Mouse (Mus musculus) adrenal gland (tissue): ENCODE measurements around the gene Thbs4.

Source experiments
- intact Hi-C: fragments of 180-260 bp; cut with DNase I; formaldehyde crosslinking; loops from one replicate; pipeline ENCODE4 v1.15.1; 2025

Thbs4 gene

DNA sequence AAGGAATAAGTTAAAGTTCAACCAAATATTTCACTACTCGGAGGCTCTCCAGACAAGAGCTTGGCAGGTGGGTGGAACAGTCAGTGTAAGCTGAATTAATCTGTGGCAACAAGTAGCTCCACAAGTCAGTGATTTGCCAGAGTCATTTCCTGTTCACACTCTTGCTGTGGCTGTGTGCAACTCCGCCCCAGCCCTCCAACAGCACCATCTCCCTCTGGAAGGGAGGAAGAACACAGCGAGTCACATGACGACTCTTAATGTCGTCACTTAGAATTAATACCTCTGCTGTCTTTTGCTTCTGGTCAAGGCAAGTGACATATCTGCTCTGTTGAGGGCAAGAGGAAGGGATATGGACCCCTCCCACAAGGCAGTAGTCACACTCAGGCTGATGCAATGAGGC is 72.2 kb downstream of the Thbs4 start:
- intact Hi-C loops: no loop called here

DNA sequence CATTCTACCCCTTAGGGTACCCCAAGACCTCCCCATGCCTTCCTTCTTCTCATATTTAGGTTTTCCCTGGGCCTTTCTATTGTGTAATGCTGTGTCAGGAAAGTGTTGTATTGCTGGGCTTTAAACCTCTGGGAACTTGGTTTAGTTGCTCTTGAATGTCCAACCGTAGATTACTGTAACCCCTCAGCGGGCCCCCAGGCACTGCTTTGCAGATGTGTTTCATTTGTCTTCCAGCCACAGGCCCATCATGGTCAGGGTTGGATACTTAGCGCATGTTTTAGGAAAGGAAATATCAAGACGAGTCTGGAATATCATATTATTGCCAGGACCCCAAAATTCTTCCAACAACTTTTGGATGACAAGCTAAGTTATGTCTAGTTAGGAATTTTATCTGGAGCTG is 73.6 kb downstream of the Thbs4 start:
- intact Hi-C loops: no loop called here

DNA sequence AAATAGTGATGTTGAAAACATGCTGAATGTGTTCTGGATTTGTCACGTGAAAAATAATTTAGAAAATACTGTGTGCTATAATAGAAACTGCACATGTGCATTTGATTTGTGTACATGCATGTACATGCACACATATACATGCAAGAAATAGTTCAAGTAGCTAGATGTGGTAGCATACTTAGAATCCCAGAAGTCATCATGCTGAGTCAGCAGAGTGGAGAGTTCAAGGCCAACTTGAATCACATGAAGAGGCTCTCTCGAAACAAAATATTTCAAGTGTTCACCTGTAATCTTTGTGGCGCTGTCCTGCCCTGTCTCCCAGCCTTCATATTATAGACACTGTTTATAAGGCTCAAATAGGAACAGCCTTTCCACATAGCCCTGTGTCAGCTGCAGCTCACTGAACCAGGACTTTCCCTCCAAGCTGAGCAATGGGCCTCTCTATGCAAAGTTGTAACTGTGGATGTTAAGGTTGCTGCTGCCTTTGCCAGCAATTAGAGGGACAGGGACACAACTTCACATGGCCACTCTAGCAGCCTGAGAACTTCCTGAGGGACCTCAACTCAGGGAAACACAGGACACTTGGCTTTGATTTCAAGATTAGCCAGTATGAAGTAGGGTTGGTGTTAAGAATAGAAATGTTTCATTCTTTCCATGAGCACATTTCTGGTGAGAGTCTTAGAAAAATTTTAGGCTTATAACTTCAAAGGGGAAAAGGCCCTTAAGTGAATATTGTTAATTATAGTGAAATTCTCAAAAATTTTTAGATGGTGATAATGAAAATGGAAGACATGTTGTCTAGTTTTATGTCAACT is 76.6 kb downstream of the Thbs4 start:
- intact Hi-C loops: no loop called here

DNA sequence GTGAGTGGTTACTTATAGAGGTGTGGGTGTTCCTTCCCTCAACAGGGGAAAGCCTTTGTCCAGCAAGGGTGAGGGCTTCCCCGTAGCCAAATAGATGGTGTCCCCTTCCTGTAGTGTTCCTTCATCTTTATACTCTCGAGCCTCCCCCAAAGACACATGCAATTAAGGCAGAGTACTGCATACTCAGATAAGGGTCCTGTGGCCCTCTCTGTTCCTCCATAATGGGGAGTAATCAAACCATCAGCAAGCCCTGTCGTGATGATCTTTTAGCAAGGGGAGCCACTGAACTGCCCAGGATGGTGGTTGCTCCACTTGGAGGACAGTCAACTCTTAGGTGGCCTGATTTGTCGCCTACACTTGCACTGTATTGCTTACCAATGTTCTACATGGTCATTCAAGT is 82.0 kb downstream of the Thbs4 start:
- intact Hi-C loops: no loop called here

DNA sequence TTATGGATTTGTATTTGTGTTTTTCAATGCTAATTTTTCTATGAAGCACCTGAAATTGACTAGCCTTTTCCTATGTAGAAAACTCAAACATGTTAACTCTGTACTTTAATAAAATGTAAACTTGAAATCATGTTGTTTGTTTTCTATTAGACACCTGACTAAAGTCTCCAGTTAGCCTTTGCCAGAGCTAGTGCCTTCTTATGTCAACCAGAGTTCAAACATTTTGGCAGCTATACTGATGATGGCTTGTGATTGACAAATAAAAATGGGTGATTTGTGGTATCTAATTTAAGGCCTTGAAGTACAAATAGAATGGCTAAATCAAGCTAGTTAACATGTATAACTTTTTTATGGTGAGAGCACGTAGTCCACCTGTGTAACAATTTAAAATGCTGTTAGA is 82.8 kb downstream of the Thbs4 start:
- intact Hi-C loops: no loop called here

DNA sequence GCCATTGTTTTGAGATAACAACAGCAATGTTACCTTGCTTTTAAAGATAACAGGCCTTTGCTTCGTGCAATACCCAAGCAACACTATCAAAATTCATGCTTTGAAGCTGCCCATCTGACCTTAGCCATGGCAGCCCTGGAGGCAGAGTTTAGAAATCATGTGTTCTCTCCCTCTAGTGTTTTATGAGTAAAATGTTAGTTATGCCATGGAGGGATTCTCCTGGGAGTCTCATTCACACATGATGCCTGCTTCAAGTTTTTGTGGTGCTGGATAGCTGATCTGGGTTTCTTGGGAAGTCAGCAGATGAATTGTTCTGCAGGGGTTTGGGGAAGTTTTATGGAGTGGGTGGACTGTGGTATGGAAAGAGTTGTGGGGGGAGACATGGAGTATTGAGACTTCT is 84.3 kb downstream of the Thbs4 start:
- intact Hi-C loops: no loop called here

DNA sequence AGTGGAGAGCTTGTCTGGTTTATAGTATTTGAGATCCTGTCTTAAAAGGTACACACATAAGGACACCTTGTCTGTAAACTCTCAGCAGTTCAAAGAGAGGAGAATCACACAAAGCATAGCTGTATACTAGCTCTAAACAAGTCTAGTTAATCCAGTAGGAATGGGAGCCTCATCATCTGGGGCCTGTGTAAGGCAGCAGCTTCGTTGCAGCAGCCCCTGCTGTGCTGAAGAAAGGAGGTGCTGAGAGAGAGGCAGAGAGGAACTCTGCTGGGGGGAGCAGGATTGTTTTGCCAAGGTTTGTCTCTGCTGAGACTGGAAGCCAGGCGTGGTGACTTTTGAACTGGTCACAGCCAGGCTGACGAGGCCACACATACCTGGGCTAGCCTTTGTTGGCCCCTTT is 85.1 kb downstream of the Thbs4 start:
- intact Hi-C loops: loop anchor here (5.0 kb wide), 1 partner anchor 42 kb away; no protein-coding TSS in a partner anchor

DNA sequence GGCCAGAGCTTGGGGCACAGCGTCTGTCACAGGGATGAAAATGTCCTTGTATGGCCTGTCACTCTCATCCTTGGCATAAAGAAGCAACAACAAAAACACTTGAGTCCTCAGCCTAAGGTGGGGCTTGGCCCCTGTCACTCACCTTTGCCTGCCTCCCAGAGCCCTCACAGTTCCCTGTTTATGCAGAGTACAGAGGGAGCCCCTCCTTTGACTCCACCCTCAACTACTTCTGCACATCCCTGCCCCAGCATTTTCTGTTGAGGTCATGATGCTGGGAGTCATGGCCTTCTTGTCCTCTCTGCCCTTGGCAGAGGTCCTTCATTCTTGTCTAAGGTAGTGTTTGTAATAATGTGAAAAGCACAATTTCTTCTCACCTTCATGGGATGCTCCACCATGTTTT is 86.2 kb downstream of the Thbs4 start:
- intact Hi-C loops: loop anchor here (5.0 kb wide), 1 partner anchor 41 kb away; no protein-coding TSS in a partner anchor

DNA sequence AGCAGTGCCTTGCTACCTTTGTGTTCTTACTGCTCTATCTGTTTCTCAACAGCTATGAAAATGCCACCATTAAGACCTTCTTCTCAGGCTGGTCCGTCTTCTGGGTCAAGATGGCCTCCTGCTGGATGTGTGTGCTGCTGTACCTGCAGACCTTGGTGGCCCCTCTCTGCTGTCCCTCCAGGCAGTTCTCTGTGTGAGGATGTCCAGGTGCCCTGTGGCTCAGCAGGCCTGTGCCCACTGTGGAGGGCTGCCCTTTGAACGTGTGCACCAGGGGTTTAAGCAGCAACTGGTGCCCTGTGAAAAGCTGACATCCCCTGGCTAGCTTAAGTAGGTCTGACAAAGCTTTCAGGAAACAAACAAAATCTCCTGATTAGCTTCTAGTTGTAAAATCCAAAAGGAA is 86.7 kb downstream of the Thbs4 start:
- intact Hi-C loops: loop anchor here (5.0 kb wide), 1 partner anchor 41 kb away; no protein-coding TSS in a partner anchor

DNA sequence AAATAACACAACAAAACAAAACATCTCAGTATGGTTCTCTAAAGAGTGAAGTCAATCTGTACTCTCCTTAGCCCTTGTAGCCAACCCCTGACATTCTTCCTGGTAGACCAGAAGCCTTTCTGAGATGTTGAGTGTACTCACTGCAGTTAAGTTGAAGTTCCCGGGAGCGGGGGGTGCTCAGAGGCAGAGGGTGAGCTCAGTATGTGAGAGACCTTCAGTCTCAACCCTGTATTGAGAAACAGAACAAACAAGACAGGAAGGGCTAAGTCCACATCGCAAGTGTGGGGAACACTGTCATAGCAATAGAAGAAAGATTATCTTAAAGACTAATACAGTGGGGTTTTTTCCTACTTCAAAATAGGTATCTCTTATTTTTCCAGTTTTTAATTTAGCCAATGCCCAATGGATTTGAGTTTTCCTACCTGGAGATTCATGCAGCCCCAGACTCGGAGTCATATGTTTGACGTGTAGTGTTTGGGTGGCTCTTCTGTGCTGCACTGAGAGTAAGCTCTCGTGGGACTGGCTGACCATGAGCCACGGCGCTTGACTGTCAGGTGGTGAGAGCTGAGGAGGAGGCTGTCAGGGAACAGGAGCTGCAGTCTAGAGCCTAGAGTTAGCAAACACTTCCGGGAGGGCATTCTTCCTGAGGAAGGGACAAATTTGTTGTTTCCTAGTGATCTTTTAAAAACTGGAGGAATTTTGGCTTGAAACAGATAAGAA is 88.1 kb downstream of the Thbs4 start:
- intact Hi-C loops: loop anchor here (5.0 kb wide), 1 partner anchor 39 kb away; no protein-coding TSS in a partner anchor

DNA sequence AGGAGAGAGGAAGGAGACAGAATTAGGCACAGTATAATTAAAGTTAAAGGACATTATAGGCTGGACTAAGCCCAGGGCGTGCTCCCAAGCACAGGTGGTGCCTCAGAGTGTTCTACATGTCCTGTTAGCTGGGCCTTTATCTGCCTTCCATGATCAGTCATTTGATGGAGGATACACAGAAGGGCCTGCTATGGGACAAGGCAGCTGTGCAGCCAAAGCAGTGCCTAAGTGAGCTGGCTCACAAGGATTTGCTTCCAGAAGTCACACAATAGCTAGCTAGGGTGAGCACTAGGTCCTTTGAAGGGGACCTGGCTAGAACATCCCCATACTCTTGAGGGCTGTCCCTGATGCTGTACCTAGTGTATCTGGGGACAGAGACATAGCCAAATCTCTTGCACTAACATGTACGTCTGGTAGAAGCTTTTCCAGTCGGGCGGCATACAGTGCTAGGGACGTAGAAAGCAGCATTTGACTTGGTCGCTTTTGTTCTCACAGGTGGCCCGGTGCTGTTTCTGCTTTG is 89.5 kb downstream of the Thbs4 start:
- intact Hi-C loops: loop anchor here (5.0 kb wide), 1 partner anchor 38 kb away; no protein-coding TSS in a partner anchor

DNA sequence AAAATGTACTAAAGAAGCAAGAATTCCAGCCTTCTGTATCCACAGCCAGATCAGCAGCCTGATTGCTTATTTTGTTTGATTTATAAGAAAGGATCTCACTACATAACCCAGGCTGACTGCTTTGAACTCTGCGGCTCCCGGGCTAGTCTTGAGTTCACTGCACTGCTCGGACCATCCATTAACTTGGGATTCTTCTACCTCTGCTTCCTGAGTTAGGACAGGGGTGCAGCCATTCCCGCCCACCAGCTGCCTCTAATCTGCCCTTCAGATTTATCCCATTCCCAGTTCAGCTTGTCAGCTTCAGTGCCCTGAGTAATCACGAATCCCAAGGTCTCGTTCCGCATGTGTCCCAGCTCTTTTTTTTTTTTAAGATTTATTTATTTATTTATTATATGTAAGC is 90.4 kb downstream of the Thbs4 start:
- intact Hi-C loops: no loop called here

DNA sequence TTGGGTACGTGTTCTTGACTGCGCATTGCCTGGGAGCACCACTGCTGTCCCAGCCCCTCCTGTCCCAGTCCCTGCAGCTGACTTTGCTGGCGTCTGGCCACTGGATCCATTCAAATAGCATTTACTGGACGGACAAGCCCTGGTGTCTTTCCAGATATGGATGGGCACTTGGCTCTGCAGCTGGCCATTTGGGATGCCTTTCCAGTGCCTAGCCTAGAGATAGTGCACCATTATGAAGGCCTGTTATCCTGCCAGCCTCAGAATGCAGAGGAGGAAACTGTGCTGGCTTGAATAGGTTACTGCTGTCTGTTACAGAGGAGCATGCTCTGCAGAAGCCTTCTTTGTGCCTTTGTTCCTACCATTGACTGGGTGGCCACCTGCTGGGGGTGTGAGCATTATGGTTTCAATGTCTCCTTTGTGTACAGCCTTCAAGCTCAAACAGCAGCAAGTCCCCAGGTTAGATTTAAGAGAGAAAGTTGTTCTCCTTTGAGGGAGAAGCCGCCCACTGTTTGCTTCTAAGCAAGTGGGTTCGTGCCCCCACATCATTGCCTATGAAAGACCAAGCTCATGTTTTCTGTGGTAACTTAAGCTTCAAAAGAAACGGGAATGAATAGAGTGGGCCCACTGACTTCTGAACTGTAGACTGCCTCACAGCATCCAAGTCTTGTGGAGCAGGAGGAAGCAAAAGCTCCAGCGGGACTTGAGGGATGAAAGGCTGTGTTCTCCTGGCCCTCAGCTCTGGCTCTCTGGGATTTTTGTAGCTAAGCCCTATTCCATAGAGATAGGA is 91.2 kb downstream of the Thbs4 start:
- intact Hi-C loops: no loop called here

DNA sequence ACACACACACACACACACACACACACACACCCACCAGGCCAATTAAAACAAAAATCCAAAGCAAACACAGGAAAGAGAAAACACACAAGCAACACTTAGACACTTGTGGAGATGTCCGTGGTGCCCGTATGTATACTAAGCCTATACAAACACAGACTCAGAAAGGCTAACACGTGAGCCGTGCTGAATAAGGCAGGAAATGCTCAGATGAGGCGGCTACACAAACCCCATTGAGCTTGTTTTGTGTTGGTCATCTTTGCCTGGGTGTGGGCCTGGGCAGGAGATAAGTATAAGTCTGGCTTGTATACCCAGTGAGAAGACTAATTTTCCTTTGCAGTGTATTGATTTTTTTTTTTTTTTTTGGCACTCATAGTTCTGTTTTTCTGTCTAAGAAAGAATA is 92.6 kb downstream of the Thbs4 start:
- intact Hi-C loops: no loop called here
